Mouse (Mus musculus): Measurements from ENCODE around the gene Kmt2e. TPM values are rescaled to one million over a fixed set of nuclear protein-coding genes. Genes with fewer than 3 reads are reported as not detected.

The Kmt2e gene
- total and polyA plus RNA-seq, 3 experiments = 16.2 to 75.6 (median 29.3) TPM

DNA sequence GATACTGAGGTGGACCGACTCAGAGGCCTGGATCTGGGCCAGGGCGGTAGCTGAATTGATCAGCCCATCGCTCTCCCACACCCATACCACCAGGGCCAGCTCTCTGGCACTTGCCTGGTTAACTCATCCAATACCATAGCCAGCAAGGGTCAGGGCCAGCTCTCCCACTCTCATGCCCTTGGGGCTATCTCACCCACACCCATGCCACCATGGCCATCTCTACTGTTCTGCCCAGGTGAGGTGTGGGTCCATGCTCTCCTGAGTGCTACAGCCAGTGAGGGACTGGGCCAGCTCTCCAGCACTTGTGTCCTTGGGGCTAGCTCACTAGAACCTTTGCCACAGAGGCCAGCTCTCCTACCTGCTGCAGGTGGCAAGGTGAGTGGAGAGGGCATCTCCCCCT lies 34.1 kb upstream of the Kmt2e start:
- peaks cover 0 to 4% of the 10 kb centered on the region in 2 experiments; a peak in 1 of 4 replicates for H3K36me3 ChIP-seq (ENCODE audit: control insufficient read depth in 1 of 2, insufficient read depth in 2 of 2, low read length in 2 of 2)
- H3K4me3 ChIP-seq (ENCODE audit: control insufficient read depth in 1 of 2, insufficient read depth in 1 of 2, low read depth in 2 of 2, low read length in 2 of 2) = no peak overlapping the region
- H3K4me1 ChIP-seq (ENCODE audit: control insufficient read depth in 1 of 2, insufficient read depth in 2 of 2, low read length in 2 of 2) = peaks cover 3 to 9% of the 10 kb centered on the region in 2 experiments; a peak in 3 of 4 replicates
- H3K27me3 ChIP-seq (ENCODE audit: control insufficient read depth in 1 of 2, insufficient read depth in 2 of 2, low read length in 2 of 2) = no peaks in the 10 kb centered on the region
- no peak for DNase-seq (ENCODE audit: low read depth, low spot score)
- no peaks in the 10 kb centered on the region for H3K9me3 ChIP-seq (replicated peaks; ENCODE audit: insufficient read depth, low read length)
- no peak overlapping the region for H3K27ac ChIP-seq (ENCODE audit: control insufficient read depth, low read depth, low read length)
- no peak overlapping the region for H3K9ac ChIP-seq (ENCODE audit: control insufficient read depth, low read depth, low read length, poor library complexity, severe bottlenecking)
- H3K79me2 ChIP-seq (ENCODE audit: control insufficient read depth, insufficient read depth, low read length, poor library complexity) = no peaks in the 10 kb centered on the region
- TF ChIP-seq MAZ (IDR thresholded peaks at IDR 0.05; ENCODE audit: low read depth, low read length) (no peak), ZC3H11A (IDR thresholded peaks at IDR 0.05; ENCODE audit: low read depth, low read length) (no peak), HCFC1 (IDR thresholded peaks at IDR 0.05; ENCODE audit: low read depth, low read length) (no peak), MAFK (IDR thresholded peaks at IDR 0.05; ENCODE audit: borderline replicate concordance, low read depth, low read length) (no peak), ETS1 (IDR thresholded peaks at IDR 0.05; ENCODE audit: low read depth, low read length) (no peak), TBP (IDR thresholded peaks at IDR 0.05; ENCODE audit: low read depth, low read length) (no peak), MXI1 (IDR thresholded peaks at IDR 0.05; ENCODE audit: low read depth, low read length) (no peak), ELF1 (IDR thresholded peaks at IDR 0.05; ENCODE audit: low read depth, low read length) (no peak), GATA1 (IDR thresholded peaks at IDR 0.05; ENCODE audit: low read depth, low read length) (no peak)

DNA sequence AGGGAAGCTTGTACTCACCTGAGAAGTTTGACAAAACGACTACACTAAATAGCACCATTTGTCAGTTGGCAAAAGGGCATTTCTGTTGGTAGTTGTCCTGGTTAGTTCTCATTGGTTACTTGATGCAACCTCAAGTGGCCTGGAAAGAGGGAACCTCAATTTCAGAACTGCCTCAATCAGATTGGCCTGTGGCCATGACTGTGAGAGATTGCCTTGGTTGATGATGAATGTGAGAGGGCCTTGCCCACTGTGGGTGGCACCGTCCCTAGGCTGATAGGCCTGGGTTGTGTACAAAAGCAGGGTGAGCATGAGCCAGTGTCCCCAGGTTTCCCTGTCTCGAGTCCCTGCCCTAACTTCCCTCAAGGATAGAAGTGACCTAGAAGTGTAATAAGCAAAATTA lies 33.4 kb upstream of the Kmt2e start:
- peaks cover 0 to 4% of the 10 kb centered on the region in 2 experiments; a peak in 1 of 4 replicates for H3K36me3 ChIP-seq (ENCODE audit: control insufficient read depth in 1 of 2, insufficient read depth in 2 of 2, low read length in 2 of 2)
- TF ChIP-seq GATA1 (IDR thresholded peaks at IDR 0.05; ENCODE audit: low read depth, low read length) (peak; percentile 63), POLR2A (IDR thresholded peaks at IDR 0.05; ENCODE audit: control insufficient read depth in 1 of 2, insufficient read depth in 1 of 2, low read depth in 1 of 2, low read length in 2 of 2, poor library complexity in 1 of 2) (no peak), RCOR1 (IDR thresholded peaks at IDR 0.05; ENCODE audit: low read depth, low read length) (peak; percentile 30; the same call in 1 of the 2 replicates)
- H3K4me3 ChIP-seq (ENCODE audit: control insufficient read depth in 1 of 2, insufficient read depth in 1 of 2, low read depth in 2 of 2, low read length in 2 of 2) = no peak overlapping the region
- H3K4me1 ChIP-seq (ENCODE audit: control insufficient read depth in 1 of 2, insufficient read depth in 2 of 2, low read length in 2 of 2) = peaks cover 3 to 9% of the 10 kb centered on the region in 2 experiments; a peak in 3 of 4 replicates
- no peak overlapping the region for H3K9ac ChIP-seq (ENCODE audit: control insufficient read depth, low read depth, low read length, poor library complexity, severe bottlenecking)
- H3K27ac ChIP-seq (ENCODE audit: control insufficient read depth, low read depth, low read length) = no peak overlapping the region
- peak; percentile 60 for DNase-seq (ENCODE audit: low read depth, low spot score)
- H3K27me3 ChIP-seq (ENCODE audit: control insufficient read depth in 1 of 2, insufficient read depth in 2 of 2, low read length in 2 of 2) = no peaks in the 10 kb centered on the region
- no peaks in the 10 kb centered on the region for H3K9me3 ChIP-seq (replicated peaks; ENCODE audit: insufficient read depth, low read length)
- no peaks in the 10 kb centered on the region for H3K79me2 ChIP-seq (ENCODE audit: control insufficient read depth, insufficient read depth, low read length, poor library complexity)

DNA sequence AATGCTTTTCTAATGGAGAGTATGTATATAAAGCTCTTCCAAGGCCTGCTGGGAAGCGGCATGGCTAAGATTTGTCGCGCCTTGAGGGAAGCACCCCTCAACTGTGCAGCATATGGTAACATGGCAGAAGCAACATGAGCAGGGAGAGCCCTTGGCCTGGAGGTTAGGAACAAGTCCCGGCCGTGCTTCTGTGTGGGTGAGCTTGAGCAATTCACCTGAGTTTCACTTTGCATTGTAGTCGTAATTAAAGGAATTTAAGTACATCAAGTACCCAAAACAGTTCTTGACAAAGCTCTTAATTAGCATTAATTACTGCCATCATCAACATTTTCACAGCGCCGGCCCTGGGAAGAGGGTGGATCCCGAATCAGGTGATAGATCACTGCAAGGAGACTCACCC lies 32.9 kb upstream of the Kmt2e start:
- no peak overlapping the region for H3K27ac ChIP-seq (ENCODE audit: control insufficient read depth, low read depth, low read length)
- H3K36me3 ChIP-seq (ENCODE audit: control insufficient read depth in 1 of 2, insufficient read depth in 2 of 2, low read length in 2 of 2) = peaks cover 0 to 4% of the 10 kb centered on the region in 2 experiments; a peak in 1 of 4 replicates
- H3K27me3 ChIP-seq (ENCODE audit: control insufficient read depth in 1 of 2, insufficient read depth in 2 of 2, low read length in 2 of 2) = no peaks in the 10 kb centered on the region
- H3K9me3 ChIP-seq (replicated peaks; ENCODE audit: insufficient read depth, low read length) = no peaks in the 10 kb centered on the region
- peaks cover 0 to 9% of the 10 kb centered on the region in 2 experiments; a peak in 2 of 4 replicates for H3K4me1 ChIP-seq (ENCODE audit: control insufficient read depth in 1 of 2, insufficient read depth in 2 of 2, low read length in 2 of 2)
- H3K9ac ChIP-seq (ENCODE audit: control insufficient read depth, low read depth, low read length, poor library complexity, severe bottlenecking) = no peak overlapping the region
- H3K4me3 ChIP-seq (ENCODE audit: control insufficient read depth in 1 of 2, insufficient read depth in 1 of 2, low read depth in 2 of 2, low read length in 2 of 2) = no peak overlapping the region
- no peaks in the 10 kb centered on the region for H3K79me2 ChIP-seq (ENCODE audit: control insufficient read depth, insufficient read depth, low read length, poor library complexity)
- no peak for TF ChIP-seq ZMIZ1 (IDR thresholded peaks at IDR 0.05; ENCODE audit: low read depth, low read length)
- no peak for TF ChIP-seq TCF12 (IDR thresholded peaks at IDR 0.05; ENCODE audit: low read depth, low read length)
- no peak for DNase-seq (ENCODE audit: low read depth, low spot score)
